Mouse (Mus musculus) hindbrain, embryonic 12.5 days (tissue): ENCODE results near the gene Prex1. TPM values are rescaled to one million over a fixed set of nuclear protein-coding genes. Genes with fewer than 3 reads are reported as not detected.

Experiments used
- ATAC-seq: fragments of 200-750 bp; cut with Nextera tagmentation; 2 replicates; pipeline ENCODE4 v1.8.0; 2017; ENCODE audit warnings: moderate TSS enrichment; ENCODE audit not compliant: low FRiP score
- H3K27ac ChIP-seq: fragments of 300-500 bp; sonication (generic); 2 replicates; pipeline ENCODE4 v1.5.1; 2016; ENCODE audit warnings: mild to moderate bottlenecking
- H3K27me3 ChIP-seq: fragments of 300-500 bp; sonication (generic); 2 replicates; pipeline ENCODE4 v1.6.1; 2016; ENCODE audit warnings: mild to moderate bottlenecking
- H3K36me3 ChIP-seq: fragments of 300-500 bp; sonication (generic); 2 replicates; pipeline ENCODE4 v1.6.1; 2016; ENCODE audit warnings: mild to moderate bottlenecking
- H3K4me1 ChIP-seq: fragments of 300-500 bp; sonication (generic); 2 replicates; pipeline ENCODE4 v1.6.1; 2016
- H3K4me2 ChIP-seq: fragments of 300-500 bp; sonication (generic); replicated peaks from 2 replicates; pipeline ENCODE4 v1.6.1; 2016; ENCODE audit warnings: mild to moderate bottlenecking
- H3K4me3 ChIP-seq: fragments of 300-500 bp; sonication (generic); 2 replicates; pipeline ENCODE4 v1.5.1; 2016; ENCODE audit warnings: mild to moderate bottlenecking
- H3K9ac ChIP-seq: fragments of 300-500 bp; sonication (generic); 2 replicates; pipeline ENCODE4 v1.6.1; 2016; ENCODE audit warnings: mild to moderate bottlenecking, moderate library complexity
- H3K9me3 ChIP-seq: fragments of 300-500 bp; sonication (generic); replicated peaks from 2 replicates; pipeline ENCODE4 v1.6.1; 2016; ENCODE audit warnings: mild to moderate bottlenecking
- WGBS: fragments of 180-500 bp; shearing (Covaris S2); methylation state at CpG from one replicate; pipeline ENCODE4 v1.1.7; 2016; 5-methylcytosine and 5-hydroxymethylcytosine counted together
- polyA plus RNA-seq: library from polyadenylated mRNA; unstranded; fragments of >200 nt; fragmentation: Nextera tagmentation; extraction: Ambion mirVana; gene quantifications from 2 replicates; pipeline ENCODE4 v1.2.1, GENCODE M21; 2016

The Prex1 gene
- polyA plus RNA-seq, 1 experiment from 2014 or later: 43.8 TPM

DNA sequence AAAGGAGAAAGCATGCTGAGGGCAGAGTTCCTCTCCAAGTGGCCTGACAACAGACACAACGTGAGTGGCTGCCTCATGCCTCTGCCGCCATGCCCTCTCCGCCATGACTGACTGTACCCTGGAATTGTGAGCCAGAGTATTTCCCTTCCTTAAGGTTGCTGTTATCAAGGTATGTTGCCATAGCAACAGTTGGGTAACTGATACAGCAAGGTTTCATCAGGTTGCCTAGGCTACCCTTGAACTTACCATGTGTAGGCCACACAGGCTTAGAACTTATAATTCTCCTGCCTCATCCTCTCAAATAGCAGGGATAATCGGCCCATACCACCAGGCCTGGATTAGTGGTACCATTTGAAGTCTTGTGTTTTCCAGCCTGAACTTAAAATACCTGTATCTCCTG lies 58.3 kb downstream of the Prex1 start:
- Histone ChIP-seq H3K4me2 (no peak overlapping the region), H3K4me3 (no peak overlapping the region), H3K4me1 (peaks cover 79% of the 10 kb centered on the region), H3K36me3 (no peaks in the 10 kb centered on the region), H3K9ac (no peak overlapping the region), H3K27ac (peak overlapping the region; percentile 75; the same call in 1 of the 2 replicates), H3K27me3 (no peaks in the 10 kb centered on the region), H3K9me3 (no peaks in the 10 kb centered on the region)
- no peak for ATAC-seq
- 81% methylated on average over 4 of the region's 4 CpGs for WGBS

DNA sequence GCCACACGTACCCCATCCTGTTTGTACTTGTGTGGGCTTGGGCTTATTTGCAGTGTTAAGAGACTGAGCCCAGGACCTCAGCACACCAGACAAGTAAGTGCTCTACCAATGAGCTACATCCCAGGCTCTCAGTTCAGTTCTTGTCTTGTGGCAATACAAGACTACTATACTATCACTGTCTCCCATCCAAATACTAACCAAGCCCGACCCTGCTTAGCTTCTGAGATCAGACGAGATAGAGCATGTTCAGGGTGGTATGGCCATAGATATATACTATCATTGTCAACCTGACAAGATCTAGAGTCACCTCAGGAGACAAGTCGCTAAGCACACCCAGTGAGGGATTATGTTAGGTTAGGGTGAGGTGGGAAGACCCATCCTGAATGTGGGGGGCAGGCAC lies 58.8 kb downstream of the Prex1 start:
- no peak for ATAC-seq
- Histone ChIP-seq H3K4me3 (no peak overlapping the region), H3K9me3 (no peaks in the 10 kb centered on the region), H3K36me3 (no peaks in the 10 kb centered on the region), H3K4me2 (no peak overlapping the region), H3K27ac (peak overlapping the region; percentile 75; the same call in 1 of the 2 replicates), H3K9ac (no peak overlapping the region), H3K4me1 (peaks cover 79% of the 10 kb centered on the region), H3K27me3 (no peaks in the 10 kb centered on the region)
- 81% methylated on average over 4 of the region's 4 CpGs for WGBS

DNA sequence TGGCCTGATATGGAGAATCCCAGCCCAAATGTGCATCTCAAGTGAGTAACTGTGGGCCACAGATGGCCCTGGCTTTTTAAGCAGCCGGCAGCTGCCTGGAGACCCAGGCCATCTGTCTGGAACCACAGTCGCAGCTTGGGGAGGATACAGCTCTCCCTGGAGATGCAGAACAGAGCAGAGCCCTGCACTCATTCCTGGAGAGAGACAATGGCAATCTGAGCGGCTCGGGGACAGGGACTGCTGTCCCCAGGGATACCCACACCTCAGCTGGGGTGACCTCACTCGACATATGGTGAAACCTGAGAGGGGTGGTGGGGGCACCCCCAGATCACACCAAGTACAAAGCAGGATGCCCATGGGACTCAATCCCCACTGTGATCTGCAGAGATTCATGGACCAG lies 60.1 kb downstream of the Prex1 start:
- peak; percentile 55; the same call in 1 of the 2 replicates for ATAC-seq
- H3K9me3 ChIP-seq: no peaks in the 10 kb centered on the region
- 21% methylated on average over 5 of the region's 5 CpGs for WGBS
- peak overlapping the region; percentile 71 for H3K27ac ChIP-seq
- peaks cover 74% of the 10 kb centered on the region for H3K4me1 ChIP-seq
- no peaks in the 10 kb centered on the region for H3K36me3 ChIP-seq
- no peak overlapping the region for H3K4me2 ChIP-seq
- no peaks in the 10 kb centered on the region for H3K27me3 ChIP-seq
- H3K9ac ChIP-seq: no peak overlapping the region
- H3K4me3 ChIP-seq: no peak overlapping the region

DNA sequence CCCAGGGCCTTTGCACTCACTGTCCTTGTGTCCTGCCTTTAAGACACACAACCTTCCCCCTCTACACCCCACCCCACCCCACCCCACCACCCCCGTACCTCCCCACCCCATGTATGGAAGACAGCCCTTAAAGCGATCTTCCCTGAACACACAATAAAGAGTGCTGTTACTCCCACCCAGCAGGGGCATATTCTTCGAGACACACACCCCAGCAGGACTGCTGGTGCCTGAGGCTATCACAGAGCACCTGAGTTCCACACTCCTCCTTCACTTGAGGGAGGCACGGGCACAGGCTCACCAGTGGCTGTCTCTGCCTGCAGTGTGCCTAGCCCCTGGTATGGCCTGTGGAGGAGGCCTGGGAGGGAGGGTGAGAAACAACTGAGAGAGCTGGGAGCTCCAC lies 61.0 kb downstream of the Prex1 start:
- Histone ChIP-seq H3K36me3 (no peaks in the 10 kb centered on the region), H3K27ac (no peak overlapping the region), H3K4me3 (no peak overlapping the region), H3K9me3 (no peaks in the 10 kb centered on the region), H3K27me3 (no peaks in the 10 kb centered on the region), H3K9ac (no peak overlapping the region), H3K4me1 (peaks cover 65% of the 10 kb centered on the region), H3K4me2 (no peak overlapping the region)
- no peak for ATAC-seq
- 49% methylated on average over 4 of the region's 4 CpGs for WGBS

DNA sequence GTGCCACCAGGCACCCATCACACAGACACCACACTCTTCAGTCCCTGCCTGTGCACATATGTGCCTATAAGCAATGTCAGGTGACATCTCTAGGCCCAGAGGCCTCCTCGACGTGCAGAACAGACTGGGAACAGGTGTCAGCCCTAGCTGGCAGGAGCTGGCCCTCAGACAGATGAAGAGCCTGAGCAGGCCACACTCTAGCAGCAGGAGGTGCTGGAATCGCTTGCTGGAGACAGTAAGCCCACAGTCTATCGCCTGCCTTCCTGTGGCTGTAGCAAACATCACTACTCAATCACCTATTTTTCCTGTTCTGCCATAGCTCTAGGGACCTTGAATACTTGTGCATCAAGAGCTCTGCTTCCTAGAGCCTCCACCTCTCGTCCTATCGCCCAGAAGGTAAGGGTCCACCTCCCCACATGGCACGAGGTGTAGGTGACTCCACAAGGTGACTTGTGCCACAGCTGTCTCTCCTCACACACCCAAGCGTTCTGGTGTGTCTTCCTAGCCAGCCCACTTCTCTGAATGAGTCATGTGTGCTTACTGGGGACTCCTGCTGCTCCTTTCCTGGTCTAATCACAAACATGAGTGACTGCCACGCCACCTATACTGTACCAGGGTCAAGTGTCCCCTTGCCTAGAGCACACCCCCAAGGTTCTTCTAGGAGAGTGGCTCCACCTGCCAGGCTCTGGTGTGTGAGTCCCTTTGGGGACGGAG lies 62.2 kb downstream of the Prex1 start:
- Histone ChIP-seq H3K4me2 (no peak overlapping the region), H3K4me1 (peaks cover 60% of the 10 kb centered on the region), H3K4me3 (no peak overlapping the region), H3K9ac (no peak overlapping the region), H3K27ac (peak overlapping the region; percentile 31; the same call in 1 of the 2 replicates), H3K36me3 (0 out of 2 replicates have a peak, but pooled peaks cover 2% of the 10 kb centered on the region), H3K27me3 (no peaks in the 10 kb centered on the region), H3K9me3 (no peaks in the 10 kb centered on the region)
- 73% methylated on average over 10 of the region's 10 CpGs for WGBS
- no peak for ATAC-seq

DNA sequence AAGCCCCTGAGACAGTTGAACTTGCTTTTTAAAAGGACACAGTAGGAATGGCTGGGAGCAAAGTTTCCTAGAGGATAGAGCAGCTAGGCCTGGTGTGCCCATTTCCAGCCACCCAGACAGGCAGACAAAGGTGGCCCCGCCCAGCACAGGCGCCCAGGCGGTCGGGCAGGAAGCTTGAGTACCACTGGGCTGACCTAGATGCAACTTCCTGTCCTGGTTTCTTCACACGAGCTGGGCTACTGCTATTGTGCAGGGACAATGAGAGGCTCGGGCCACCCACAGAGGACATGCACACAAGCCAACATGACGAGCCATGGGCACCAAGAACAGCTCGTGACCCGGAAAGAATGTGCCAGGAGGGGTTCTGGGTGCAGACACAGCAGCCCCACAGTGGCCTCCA lies 63.2 kb downstream of the Prex1 start:
- WGBS: 34% methylated on average over 9 of the region's 9 CpGs
- H3K27ac ChIP-seq: peak overlapping the region; percentile 31; the same call in 1 of the 2 replicates
- no peak overlapping the region for H3K4me3 ChIP-seq
- H3K9ac ChIP-seq: no peak overlapping the region
- peaks cover 51% of the 10 kb centered on the region for H3K4me1 ChIP-seq
- H3K27me3 ChIP-seq: no peaks in the 10 kb centered on the region
- no peak for ATAC-seq
- 0 out of 2 replicates have a peak, but pooled peaks cover 4% of the 10 kb centered on the region for H3K36me3 ChIP-seq
- H3K4me2 ChIP-seq: no peak overlapping the region
- H3K9me3 ChIP-seq: no peaks in the 10 kb centered on the region

DNA sequence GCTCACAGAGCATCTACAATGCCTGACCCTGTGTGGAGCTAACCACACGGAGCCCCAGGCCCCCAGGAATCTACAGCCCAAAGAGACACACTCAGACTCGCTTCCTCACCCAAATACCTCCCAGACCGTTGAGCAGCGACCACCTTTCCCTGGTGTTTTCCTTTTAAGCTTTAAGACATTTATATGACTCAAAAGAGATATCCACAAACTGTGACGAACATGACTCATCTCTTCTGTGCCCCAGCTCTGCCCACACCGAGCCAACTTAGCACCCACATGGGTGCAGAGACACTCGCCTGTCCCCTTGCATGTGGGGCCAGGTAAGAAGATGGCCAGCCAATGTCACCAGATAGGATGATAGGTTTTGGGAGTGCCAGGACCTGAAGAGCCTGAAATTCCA lies 66.4 kb downstream of the Prex1 start:
- 73% methylated on average over 7 of the region's 7 CpGs for WGBS
- Histone ChIP-seq H3K4me1 (peaks cover 24% of the 10 kb centered on the region), H3K27ac (peak overlapping the region; percentile 23; the same call in 1 of the 2 replicates)

DNA sequence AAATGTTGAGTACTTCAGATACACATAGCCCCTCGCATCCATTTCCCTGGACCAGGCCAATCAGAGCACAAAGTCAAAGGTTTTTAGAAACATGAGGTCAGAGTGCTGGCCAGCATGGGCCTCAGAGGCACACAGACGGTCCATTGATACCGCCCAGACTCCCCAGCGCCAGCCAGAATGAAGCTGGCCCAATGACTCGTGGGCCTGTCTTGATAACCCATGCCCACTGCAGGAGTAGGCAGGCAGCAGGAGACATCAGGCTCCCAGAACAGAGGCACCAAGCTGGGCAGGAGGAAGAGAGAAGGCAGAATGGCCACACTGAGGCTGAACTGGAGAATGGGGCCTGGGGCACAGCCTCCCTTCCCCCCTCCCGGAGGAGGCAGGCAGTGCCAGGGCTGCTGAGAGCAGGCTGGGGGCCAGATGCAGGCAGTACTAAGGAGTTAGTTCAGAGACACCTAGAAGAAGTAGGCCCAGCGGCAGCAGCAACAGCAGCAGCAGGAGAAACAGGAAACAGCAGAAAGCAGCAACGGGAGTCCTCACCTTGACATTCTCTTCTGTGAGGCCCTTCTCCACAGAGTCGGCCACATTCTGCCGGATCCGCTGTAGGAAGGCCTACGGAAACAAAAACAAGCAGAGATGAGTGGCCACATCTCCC lies 67.1 kb downstream of the Prex1 start:
- no peaks in the 10 kb centered on the region for H3K27me3 ChIP-seq
- no peaks in the 10 kb centered on the region for H3K9me3 ChIP-seq
- 72% methylated on average over 12 of the region's 12 CpGs for WGBS
- no peak overlapping the region for H3K4me3 ChIP-seq
- no peak for ATAC-seq
- no peak overlapping the region for H3K4me2 ChIP-seq
- peaks cover 16% of the 10 kb centered on the region; the same call in 1 of the 2 replicates for H3K36me3 ChIP-seq
- H3K4me1 ChIP-seq: peaks cover 21% of the 10 kb centered on the region
- H3K9ac ChIP-seq: no peak overlapping the region
- peak overlapping the region; percentile 23; the same call in 1 of the 2 replicates for H3K27ac ChIP-seq

More for the DNA sequence above, 66.4 kb downstream of the Prex1 start:
- Histone ChIP-seq H3K9ac (no peak overlapping the region), H3K36me3 (peaks cover 10% of the 10 kb centered on the region; the same call in 1 of the 2 replicates), H3K9me3 (no peaks in the 10 kb centered on the region), H3K4me3 (no peak overlapping the region), H3K27me3 (no peaks in the 10 kb centered on the region), H3K4me2 (no peak overlapping the region)
- no peak for ATAC-seq

DNA sequence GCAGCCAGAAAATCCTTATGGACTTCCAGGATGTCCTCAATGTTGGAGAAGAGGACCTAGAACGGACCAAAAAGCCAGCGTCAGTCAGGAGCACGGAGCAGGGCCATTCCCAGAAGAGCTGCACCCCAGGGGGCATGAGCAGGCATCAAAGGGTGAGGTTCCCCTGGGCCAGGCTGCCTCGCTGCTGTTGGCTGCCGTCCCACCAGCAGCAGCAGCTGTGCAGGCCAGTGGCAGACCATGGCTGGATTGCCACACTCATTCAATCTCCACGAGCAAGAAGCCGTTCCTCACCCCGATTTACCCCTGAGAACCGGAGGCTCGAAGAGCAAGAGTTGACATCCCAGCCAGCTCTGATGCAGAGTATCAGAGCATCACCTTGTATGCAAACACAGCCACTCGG lies 68.8 kb downstream of the Prex1 start:
- no peak overlapping the region for H3K4me2 ChIP-seq
- no peaks in the 10 kb centered on the region for H3K27me3 ChIP-seq
- no peak overlapping the region for H3K27ac ChIP-seq
- ATAC-seq: no peak
- H3K4me1 ChIP-seq: peaks cover 8% of the 10 kb centered on the region
- WGBS: 82% methylated on average over 11 of the region's 11 CpGs
- no peaks in the 10 kb centered on the region for H3K9me3 ChIP-seq
- no peak overlapping the region for H3K4me3 ChIP-seq
- peaks cover 33% of the 10 kb centered on the region for H3K36me3 ChIP-seq
- no peak overlapping the region; the same call in 1 of the 2 replicates for H3K9ac ChIP-seq

DNA sequence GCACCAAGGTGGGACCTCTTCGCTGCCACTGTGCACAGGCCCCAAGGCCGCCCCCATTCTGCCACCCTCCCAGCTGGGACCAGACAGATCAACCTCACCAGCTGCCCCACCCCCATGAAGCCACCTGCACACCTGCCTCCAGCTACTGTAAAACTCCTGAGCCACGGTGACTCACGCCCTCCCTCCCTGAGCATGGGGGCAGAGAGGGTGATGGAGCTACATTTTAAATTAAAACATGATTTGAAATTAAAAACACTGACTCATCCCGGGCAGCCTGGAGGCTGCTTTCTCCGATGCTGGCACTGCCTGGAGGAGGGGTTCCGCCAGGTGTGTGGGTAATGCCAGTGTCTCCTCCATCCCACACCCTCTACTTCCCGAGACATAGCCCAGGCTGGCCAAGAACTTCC lies 71.0 kb downstream of the Prex1 start:
- H3K4me3 ChIP-seq: no peak overlapping the region
- no peak for ATAC-seq
- H3K4me2 ChIP-seq: no peak overlapping the region
- H3K36me3 ChIP-seq: peaks cover 37% of the 10 kb centered on the region
- no peaks in the 10 kb centered on the region for H3K9me3 ChIP-seq
- no peaks in the 10 kb centered on the region for H3K27me3 ChIP-seq
- 89% methylated on average over 8 of the region's 8 CpGs for WGBS
- H3K27ac ChIP-seq: no peak overlapping the region
- H3K9ac ChIP-seq: no peak overlapping the region
- H3K4me1 ChIP-seq: peaks cover 20% of the 10 kb centered on the region

DNA sequence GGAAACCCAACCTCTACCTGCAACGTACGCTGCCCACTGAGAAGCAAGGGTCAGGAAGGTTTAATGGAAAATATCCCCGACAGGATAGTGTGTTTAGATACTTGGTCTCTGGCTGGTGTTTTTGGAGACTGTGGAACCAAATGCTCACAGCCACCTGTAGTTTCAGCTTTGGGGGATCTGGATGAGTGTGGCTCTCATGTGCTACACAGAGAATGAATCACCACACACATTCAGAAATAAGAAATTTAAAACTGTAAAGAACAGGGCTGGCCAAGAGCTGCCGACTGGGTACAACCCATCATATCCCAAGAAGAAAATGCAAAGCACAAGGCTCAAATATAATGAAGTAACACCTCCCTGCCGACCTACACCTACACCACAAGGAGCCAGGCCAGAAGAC lies 73.9 kb downstream of the Prex1 start:
- Histone ChIP-seq H3K36me3 (peaks cover 32% of the 10 kb centered on the region), H3K9ac (no peak overlapping the region), H3K4me3 (no peak overlapping the region), H3K4me2 (no peak overlapping the region), H3K9me3 (no peaks in the 10 kb centered on the region), H3K27me3 (no peaks in the 10 kb centered on the region), H3K4me1 (peaks cover 26% of the 10 kb centered on the region), H3K27ac (no peak overlapping the region)
- 95% methylated on average over 5 of the region's 5 CpGs for WGBS
- no peak for ATAC-seq

DNA sequence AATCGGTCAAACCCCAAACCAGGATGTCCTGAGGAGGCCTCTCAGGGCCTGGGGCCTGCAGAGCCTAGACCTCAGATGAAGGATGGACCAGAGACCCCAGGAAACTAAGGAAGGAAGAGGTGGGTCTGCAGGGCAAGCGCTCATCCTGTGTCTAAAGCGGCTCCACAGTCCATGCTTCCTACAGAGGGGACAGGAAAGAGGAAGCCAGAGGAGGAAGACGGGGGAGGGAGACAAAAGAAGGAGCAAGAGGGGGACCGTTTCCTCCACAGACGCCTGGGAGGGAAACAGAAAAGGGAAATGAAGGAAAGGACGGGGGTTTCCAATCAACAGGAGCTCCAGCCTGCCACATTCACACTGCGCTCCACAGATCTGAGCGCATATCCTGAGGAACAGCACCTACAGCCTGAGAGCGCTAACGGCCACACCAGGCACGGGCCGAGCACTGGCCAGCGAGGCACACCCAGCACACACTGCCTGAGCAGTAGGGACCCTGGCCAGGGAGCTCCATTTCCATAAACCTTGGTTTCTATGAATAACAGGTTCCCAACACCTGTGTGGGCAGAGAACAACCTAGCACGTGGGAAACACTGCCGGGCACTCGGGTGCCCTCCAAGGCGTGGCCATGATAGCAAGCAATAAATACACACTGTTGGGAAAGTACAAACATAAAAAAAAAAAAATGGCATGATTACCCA lies 74.5 kb downstream of the Prex1 start:
- H3K27ac ChIP-seq: no peak overlapping the region
- WGBS: 79% methylated on average over 18 of the region's 18 CpGs

More for the DNA sequence above, 74.5 kb downstream of the Prex1 start:
- Histone ChIP-seq H3K9me3 (no peaks in the 10 kb centered on the region), H3K4me2 (no peak overlapping the region), H3K4me1 (peaks cover 26% of the 10 kb centered on the region), H3K36me3 (peaks cover 27% of the 10 kb centered on the region), H3K9ac (no peak overlapping the region), H3K4me3 (no peak overlapping the region), H3K27me3 (no peaks in the 10 kb centered on the region)
- no peak for ATAC-seq
